Mouse (Mus musculus): Measurements from ENCODE around the gene Ranbp2. TPM values are rescaled to one million over a fixed set of nuclear protein-coding genes. Genes with fewer than 3 reads are reported as not detected.

Ranbp2 gene
- polyA plus RNA-seq, 1 experiment = 6.8 TPM

DNA sequence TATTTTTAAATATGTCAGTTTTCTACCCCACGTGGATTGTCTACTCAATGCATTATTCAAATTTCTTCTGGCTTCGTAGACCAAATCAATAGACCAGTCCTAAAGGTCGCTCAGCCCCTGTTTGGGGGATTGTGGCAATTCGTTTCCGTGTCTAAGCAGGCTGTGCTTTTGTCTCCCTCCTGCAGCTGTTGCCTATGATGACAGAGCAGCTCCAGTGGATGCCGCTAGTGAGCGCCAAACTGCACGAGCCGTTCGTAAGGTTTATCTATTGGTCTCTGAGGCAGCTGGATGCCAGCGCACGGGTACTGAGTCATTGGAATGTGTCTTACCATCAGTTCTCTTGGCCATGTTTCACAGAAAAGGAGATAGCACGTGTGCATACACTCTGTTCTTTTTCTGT is 93.9 kb downstream of the Ranbp2 start:
- Histone ChIP-seq H3K27me3 (ENCODE audit: control insufficient read depth, insufficient read depth, low read length) (no peaks in the 10 kb centered on the region), H3K4me3 (ENCODE audit: control insufficient read depth, low read depth, low read length) (no peak overlapping the region), H3K27ac (ENCODE audit: control insufficient read depth, insufficient read depth, low read depth, low read length) (no peak overlapping the region), H3K36me3 (ENCODE audit: control insufficient read depth, insufficient read depth, low read length) (peaks cover 2% of the 10 kb centered on the region; the same call in 1 of the 2 replicates), H3K4me1 (ENCODE audit: control insufficient read depth, insufficient read depth, low read length) (no peaks in the 10 kb centered on the region)
- no peak for TF ChIP-seq POLR2A (IDR thresholded peaks at IDR 0.05; ENCODE audit: control insufficient read depth, low read depth, low read length)
- no peak; the same call in 1 of the 2 replicates for TF ChIP-seq CTCF (IDR thresholded peaks at IDR 0.05; ENCODE audit: control insufficient read depth, insufficient read depth, insufficient replicate concordance, low read depth, low read length)

Other genes starting within 250 kb of the Ranbp2 start
- 3.1 and 4.6 TPM in 2 replicates for gene AW822073, start 222.0 kb upstream of the Ranbp2 start, polyA plus RNA-seq (2012; rRNA removed)
- 4.0 and 4.8 TPM in 2 replicates for gene Duxf3, start 214.2 kb upstream of the Ranbp2 start, polyA plus RNA-seq (2012; rRNA removed)
- gene Gm4981, start 210.2 kb upstream of the Ranbp2 start, polyA plus RNA-seq (2012; rRNA removed) = 0.20 and 0.29 TPM in 2 replicates
- 14.4 and 17.3 TPM in 2 replicates for gene Gcc2, start 191.4 kb upstream of the Ranbp2 start, polyA plus RNA-seq (2012; rRNA removed)
- gene Lims1, start 123.5 kb upstream of the Ranbp2 start, polyA plus RNA-seq (2012; rRNA removed) = 10.2 and 12.7 TPM in 2 replicates
- 6.7 and 7.6 TPM in 2 replicates for gene Ccdc138, start 51.0 kb downstream of the Ranbp2 start, polyA plus RNA-seq (2012; rRNA removed)
- gene Edar, start 228.7 kb downstream of the Ranbp2 start, polyA plus RNA-seq (2012; rRNA removed) = 0.44 and 0.94 TPM in 2 replicates